Mouse (Mus musculus) ovary, adult 18-20 months (tissue): ENCODE measurements around the gene Pdia4.
A peak's percentile ranks its signal among the peaks of the same experiment; 100 is the strongest.
"Not testable (repeated sequence)": the region's sequence is repeated elsewhere in the genome, so short reads cannot be mapped to it uniquely, and the experiment has no call there.

Experiments
- DNase-seq: peaks from one replicate; pipeline ENCODE4 v3.0.0; 2022; ENCODE audit warnings: low spot score, mixed read lengths

Pdia4 gene

GRCm38 (mm10) chr6:47759406-47759805, 53.8 kb downstream of the Pdia4 start:
- DNase-seq = not testable (repeated sequence)

GRCm38 (mm10) chr6:47757849-47758248, 55.4 kb downstream of the Pdia4 start:
- peak; percentile 63 for DNase-seq

GRCm38 (mm10) chr6:47757429-47757828, 55.8 kb downstream of the Pdia4 start:
- DNase-seq = not testable (repeated sequence)

- DNase-seq = not testable (repeated sequence)
Observed at GRCm38 (mm10) chr6:47753144-47753543, 60.1 kb downstream of the Pdia4 start.

- peak; percentile 66 for DNase-seq
Observed at GRCm38 (mm10) chr6:47748306-47748705, 64.9 kb downstream of the Pdia4 start.

- DNase-seq = not testable (repeated sequence)
Observed at GRCm38 (mm10) chr6:47747886-47748285, 65.3 kb downstream of the Pdia4 start.
